Mouse (Mus musculus) C2C12 (cell line): Measurements from ENCODE around the gene Prrt1.

Source experiments
- CTCF ChIP-seq: IDR thresholded peaks from one replicate; pipeline ENCODE4 v1.5.1; 2011; ENCODE audit not compliant: control insufficient read depth, insufficient read depth, insufficient read length
- MYOD1 ChIP-seq: IDR thresholded peaks from one replicate; pipeline ENCODE4 v1.6.1; 2011; ENCODE audit warnings: low read depth; ENCODE audit not compliant: control insufficient read depth, insufficient read length
- MYOG ChIP-seq: IDR thresholded peaks from one replicate; pipeline ENCODE4 v1.6.1; 2011; ENCODE audit not compliant: control insufficient read depth, insufficient read length; ENCODE audit errors: extremely low read depth

- TF ChIP-seq MYOD1 (no peak), MYOG (no peak), CTCF (no peak)
These were observed 8.1 kb downstream of the Prrt1 start for GRCm38 (mm10) chr17:34637459-34637858.
